Mouse (Mus musculus): ENCODE data around the gene 1110008P14Rik. TPM values are rescaled to one million over a fixed set of nuclear protein-coding genes. Genes with fewer than 3 reads are reported as not detected.

The 1110008P14Rik gene
- total and polyA plus RNA-seq, 3 experiments, result 24.3 to 32.4 (median 27.8) TPM

GRCm38 (mm10) chr2:32344056-32344455 is 37.7 kb downstream of the 1110008P14Rik start:
- dilution Hi-C loops (cut with MboI; ENCODE audit: extremely low pct_ligation_motif_present, extremely low pct_unique_long_range_greater_than_20kb, low sequenced_read_pairs), result no loop called here
- Histone ChIP-seq H3K4me1 (ENCODE audit: control insufficient read depth in 1 of 2, insufficient read depth in 2 of 2) (peaks cover 0 to 6% of the 10 kb centered on the region in 2 experiments; a peak in 2 of 4 replicates), H3K9ac (ENCODE audit: insufficient read depth, low read depth) (no peak overlapping the region), H3K36me3 (replicated peaks in 1 of 2; ENCODE audit: control insufficient read depth in 1 of 2, insufficient read depth in 1 of 2, low read length in 1 of 2) (no peaks in the 10 kb centered on the region), H3K79me2 (replicated peaks; ENCODE audit: control insufficient read depth, extremely low read depth, insufficient read depth, poor library complexity, severe bottlenecking) (no peaks in the 10 kb centered on the region), H3K27me3 (replicated peaks) (peaks cover 81% of the 10 kb centered on the region), H3K9me3 (replicated peaks; ENCODE audit: low read length) (no peaks in the 10 kb centered on the region), H3K27ac (ENCODE audit: insufficient read depth, low read depth) (no peak overlapping the region), H3K4me2 (ENCODE audit: insufficient read depth, low read depth, poor library complexity, severe bottlenecking) (no peak overlapping the region), H3K4me3 (replicated peaks in 1 of 3; ENCODE audit: low read depth in 2 of 3, low read length in 2 of 3, poor library complexity in 1 of 3) (no peak overlapping the region)
- TF ChIP-seq MYC (IDR thresholded peaks at IDR 0.05; ENCODE audit: low read depth, low read length), result no peak
- TF ChIP-seq RAD21 (IDR thresholded peaks at IDR 0.05; ENCODE audit: low read depth, low read length), result no peak
- no peak for TF ChIP-seq ZKSCAN1 (IDR thresholded peaks at IDR 0.05; ENCODE audit: borderline replicate concordance, low read depth, low read length)
- no peak for TF ChIP-seq E2F4 (IDR thresholded peaks at IDR 0.05; ENCODE audit: insufficient replicate concordance, low read depth, low read length)
- no peak for TF ChIP-seq EP300 (IDR thresholded peaks at IDR 0.05; ENCODE audit: low read length)
- no peak for TF ChIP-seq SMC3 (IDR thresholded peaks at IDR 0.05; ENCODE audit: low read depth, low read length)
- TF ChIP-seq CHD1 (IDR thresholded peaks at IDR 0.05; ENCODE audit: low read depth, low read length), result no peak
- no peak for TF ChIP-seq ZNF384 (IDR thresholded peaks at IDR 0.05; ENCODE audit: low read depth, low read length)
- TF ChIP-seq ETS1 (conservative IDR thresholded peaks at IDR 0.05; ENCODE audit: low read depth, low read length), result no peak
- TF ChIP-seq NELFE (IDR thresholded peaks at IDR 0.05; ENCODE audit: low read depth, low read length), result no peak
- TF ChIP-seq ZMIZ1 (IDR thresholded peaks at IDR 0.05; ENCODE audit: low read depth, low read length), result no peak
- no peak for DNase-seq (ENCODE audit: extremely low read depth)
- in situ Hi-C loops (cut with MboI; ENCODE audit: low pct_ligation_motif_present, low pct_unique_long_range_greater_than_20kb, low sequenced_read_pairs), result no loop called here

- H3K9me3 ChIP-seq (replicated peaks; ENCODE audit: low read length), result peaks cover under 1% of the 10 kb centered on the region
- no peaks in the 10 kb centered on the region for H3K79me2 ChIP-seq (replicated peaks; ENCODE audit: control insufficient read depth, extremely low read depth, insufficient read depth, poor library complexity, severe bottlenecking)
- DNase-seq (ENCODE audit: extremely low read depth), result no peak
- H3K4me3 ChIP-seq (replicated peaks in 1 of 3; ENCODE audit: low read depth in 2 of 3, low read length in 2 of 3, poor library complexity in 1 of 3), result no peak overlapping the region
- dilution Hi-C loops (cut with MboI; ENCODE audit: extremely low pct_ligation_motif_present, extremely low pct_unique_long_range_greater_than_20kb, low sequenced_read_pairs), result no loop called here
- H3K27ac ChIP-seq (ENCODE audit: insufficient read depth, low read depth), result no peak overlapping the region
- no peak overlapping the region for H3K9ac ChIP-seq (ENCODE audit: insufficient read depth, low read depth)
- TF ChIP-seq SMC3 (IDR thresholded peaks at IDR 0.05; ENCODE audit: low read depth, low read length) (no peak), ZMIZ1 (IDR thresholded peaks at IDR 0.05; ENCODE audit: low read depth, low read length) (no peak), UBTF (IDR thresholded peaks at IDR 0.05; ENCODE audit: low read depth, low read length) (no peak), RAD21 (IDR thresholded peaks at IDR 0.05; ENCODE audit: low read depth, low read length) (no peak), USF1 (IDR thresholded peaks at IDR 0.05; ENCODE audit: low read depth, low read length) (no peak), ELF1 (IDR thresholded peaks at IDR 0.05; ENCODE audit: low read depth, low read length) (no peak), ZKSCAN1 (IDR thresholded peaks at IDR 0.05; ENCODE audit: borderline replicate concordance, low read depth, low read length) (no peak), MAX (IDR thresholded peaks at IDR 0.05; ENCODE audit: low read length) (no peak), TCF12 (IDR thresholded peaks at IDR 0.05; ENCODE audit: low read depth, low read length) (no peak), POLR2AphosphoS2 (IDR thresholded peaks at IDR 0.05; ENCODE audit: low read depth, low read length) (no peak), BHLHE40 (IDR thresholded peaks at IDR 0.05; ENCODE audit: low read depth, low read length) (no peak), IRF4 (IDR thresholded peaks at IDR 0.05; ENCODE audit: low read depth, low read length) (no peak), JUND (conservative IDR thresholded peaks at IDR 0.05; ENCODE audit: low read depth, low read length) (no peak), ETS1 (conservative IDR thresholded peaks at IDR 0.05; ENCODE audit: low read depth, low read length) (no peak), RCOR1 (conservative IDR thresholded peaks at IDR 0.05; ENCODE audit: low read depth, low read length) (no peak), CHD1 (IDR thresholded peaks at IDR 0.05; ENCODE audit: low read depth, low read length) (no peak), SIN3A (IDR thresholded peaks at IDR 0.05; ENCODE audit: low read length) (no peak), HCFC1 (IDR thresholded peaks at IDR 0.05; ENCODE audit: low read depth, low read length) (no peak), JUN (IDR thresholded peaks at IDR 0.05; ENCODE audit: insufficient read depth, low read depth, low read length) (no peak)
- in situ Hi-C loops (cut with MboI; ENCODE audit: low pct_ligation_motif_present, low pct_unique_long_range_greater_than_20kb, low sequenced_read_pairs), result no loop called here
- no peaks in the 10 kb centered on the region for H3K36me3 ChIP-seq (replicated peaks in 1 of 2; ENCODE audit: control insufficient read depth in 1 of 2, insufficient read depth in 1 of 2, low read length in 1 of 2)
- H3K4me2 ChIP-seq (ENCODE audit: insufficient read depth, low read depth, poor library complexity, severe bottlenecking), result no peak overlapping the region
- H3K4me1 ChIP-seq (ENCODE audit: control insufficient read depth in 1 of 2, insufficient read depth in 2 of 2), result peaks cover 0 to 6% of the 10 kb centered on the region in 2 experiments; a peak in 2 of 4 replicates
- H3K27me3 ChIP-seq (replicated peaks), result peaks cover 77% of the 10 kb centered on the region
These were observed 38.4 kb downstream of the 1110008P14Rik start for GRCm38 (mm10) chr2:32343351-32343671.

Measured in CH12.LX (cell line).